Mouse (Mus musculus): ENCODE results near the gene Mier2. TPM values are rescaled to one million over a fixed set of nuclear protein-coding genes. Genes with fewer than 3 reads are reported as not detected.

Gene Mier2
- polyA plus RNA-seq (2011; ENCODE audit: insufficient read depth, insufficient read length, low read depth, missing spikeins), result 40.1 and 55.7 TPM in 2 replicates

GRCm38 (mm10) chr10:79554330-79555237 is at the start of gene Mier2:
TSS of gene Mier2 (minus strand) at chr10:79555199.
- Histone ChIP-seq H3K9ac (ENCODE audit: low read depth, poor library complexity, severe bottlenecking) (peak within 1 kb of the TSS; percentile 92), H3K36me3 (ENCODE audit: control insufficient read depth, insufficient read depth, low read length, poor library complexity, severe bottlenecking) (no peaks in the 10 kb centered on the region; the same call in 1 of the 2 replicates), H3K27me3 (ENCODE audit: control insufficient read depth, insufficient read depth, low read length, poor library complexity, severe bottlenecking) (no peaks in the 10 kb centered on the region), H3K4me3 (ENCODE audit: low read depth, low read length) (peak within 1 kb of the TSS; percentile 79), H3K27ac (ENCODE audit: insufficient read depth, low read length) (no peak within 1 kb of the TSS), H3K9me3 (replicated peaks; ENCODE audit: control insufficient read depth, insufficient read depth, low read length, poor library complexity, severe bottlenecking) (no peaks in the 10 kb centered on the region), H3K4me1 (ENCODE audit: control insufficient read depth, insufficient read depth, low read length) (no peaks in the 10 kb centered on the region)
- no peak for TF ChIP-seq CTCF (IDR thresholded peaks at IDR 0.05; ENCODE audit: low read depth, low read length)
- peak; percentile 44 for TF ChIP-seq POLR2A (IDR thresholded peaks at IDR 0.05; ENCODE audit: insufficient read depth, low read length)

GRCm38 (mm10) chr10:79597936-79598230 is 42.9 kb upstream of the Mier2 start:
- Histone ChIP-seq H3K27ac (ENCODE audit: insufficient read depth, low read length) (no peak overlapping the region), H3K9ac (ENCODE audit: low read depth, poor library complexity, severe bottlenecking) (no peak overlapping the region), H3K9me3 (replicated peaks; ENCODE audit: control insufficient read depth, insufficient read depth, low read length, poor library complexity, severe bottlenecking) (no peaks in the 10 kb centered on the region), H3K4me3 (ENCODE audit: low read depth, low read length) (no peak overlapping the region), H3K27me3 (ENCODE audit: control insufficient read depth, insufficient read depth, low read length, poor library complexity, severe bottlenecking) (no peaks in the 10 kb centered on the region), H3K4me1 (ENCODE audit: control insufficient read depth, insufficient read depth, low read length) (no peaks in the 10 kb centered on the region), H3K36me3 (ENCODE audit: control insufficient read depth, insufficient read depth, low read length, poor library complexity, severe bottlenecking) (no peaks in the 10 kb centered on the region)
- TF ChIP-seq POLR2A (IDR thresholded peaks at IDR 0.05; ENCODE audit: insufficient read depth, low read length), result no peak
- no peak for TF ChIP-seq CTCF (IDR thresholded peaks at IDR 0.05; ENCODE audit: low read depth, low read length)
- TF ChIP-seq EP300 (IDR thresholded peaks at IDR 0.05; ENCODE audit: insufficient read depth, low read depth, low read length), result no peak

GRCm38 (mm10) chr10:79597051-79597935 is 42.3 kb upstream of the Mier2 start:
- no peaks in the 10 kb centered on the region for H3K27me3 ChIP-seq (ENCODE audit: control insufficient read depth, insufficient read depth, low read length, poor library complexity, severe bottlenecking)
- H3K36me3 ChIP-seq (ENCODE audit: control insufficient read depth, insufficient read depth, low read length, poor library complexity, severe bottlenecking), result no peaks in the 10 kb centered on the region
- H3K4me1 ChIP-seq (ENCODE audit: control insufficient read depth, insufficient read depth, low read length), result no peaks in the 10 kb centered on the region
- no peak overlapping the region for H3K27ac ChIP-seq (ENCODE audit: insufficient read depth, low read length)
- H3K9me3 ChIP-seq (replicated peaks; ENCODE audit: control insufficient read depth, insufficient read depth, low read length, poor library complexity, severe bottlenecking), result no peaks in the 10 kb centered on the region
- no peak overlapping the region for H3K4me3 ChIP-seq (ENCODE audit: low read depth, low read length)
- no peak for TF ChIP-seq CTCF (IDR thresholded peaks at IDR 0.05; ENCODE audit: low read depth, low read length)
- no peak for TF ChIP-seq POLR2A (IDR thresholded peaks at IDR 0.05; ENCODE audit: insufficient read depth, low read length)
- TF ChIP-seq EP300 (IDR thresholded peaks at IDR 0.05; ENCODE audit: insufficient read depth, low read depth, low read length), result no peak
- no peak overlapping the region for H3K9ac ChIP-seq (ENCODE audit: low read depth, poor library complexity, severe bottlenecking)

GRCm38 (mm10) chr10:79595590-79595929 is 40.6 kb upstream of the Mier2 start:
- Histone ChIP-seq H3K9ac (ENCODE audit: low read depth, poor library complexity, severe bottlenecking) (no peak overlapping the region), H3K4me3 (ENCODE audit: low read depth, low read length) (no peak overlapping the region), H3K4me1 (ENCODE audit: control insufficient read depth, insufficient read depth, low read length) (no peaks in the 10 kb centered on the region), H3K36me3 (ENCODE audit: control insufficient read depth, insufficient read depth, low read length, poor library complexity, severe bottlenecking) (no peaks in the 10 kb centered on the region), H3K27ac (ENCODE audit: insufficient read depth, low read length) (no peak overlapping the region), H3K27me3 (ENCODE audit: control insufficient read depth, insufficient read depth, low read length, poor library complexity, severe bottlenecking) (no peaks in the 10 kb centered on the region), H3K9me3 (replicated peaks; ENCODE audit: control insufficient read depth, insufficient read depth, low read length, poor library complexity, severe bottlenecking) (no peaks in the 10 kb centered on the region)
- TF ChIP-seq POLR2A (IDR thresholded peaks at IDR 0.05; ENCODE audit: insufficient read depth, low read length) (no peak), EP300 (IDR thresholded peaks at IDR 0.05; ENCODE audit: insufficient read depth, low read depth, low read length) (no peak), CTCF (IDR thresholded peaks at IDR 0.05; ENCODE audit: low read depth, low read length) (no peak)

- H3K27ac ChIP-seq (ENCODE audit: insufficient read depth, low read length), result no peak overlapping the region
- H3K4me3 ChIP-seq (ENCODE audit: low read depth, low read length), result no peak overlapping the region
- H3K36me3 ChIP-seq (ENCODE audit: control insufficient read depth, insufficient read depth, low read length, poor library complexity, severe bottlenecking), result no peaks in the 10 kb centered on the region
- TF ChIP-seq CTCF (IDR thresholded peaks at IDR 0.05; ENCODE audit: low read depth, low read length) (peak; percentile 95), POLR2A (IDR thresholded peaks at IDR 0.05; ENCODE audit: insufficient read depth, low read length) (no peak), EP300 (IDR thresholded peaks at IDR 0.05; ENCODE audit: insufficient read depth, low read depth, low read length) (no peak)
- H3K9ac ChIP-seq (ENCODE audit: low read depth, poor library complexity, severe bottlenecking), result no peak overlapping the region
- no peaks in the 10 kb centered on the region for H3K4me1 ChIP-seq (ENCODE audit: control insufficient read depth, insufficient read depth, low read length)
- no peaks in the 10 kb centered on the region for H3K27me3 ChIP-seq (ENCODE audit: control insufficient read depth, insufficient read depth, low read length, poor library complexity, severe bottlenecking)
- no peaks in the 10 kb centered on the region for H3K9me3 ChIP-seq (replicated peaks; ENCODE audit: control insufficient read depth, insufficient read depth, low read length, poor library complexity, severe bottlenecking)
These were observed 40.0 kb upstream of the Mier2 start for GRCm38 (mm10) chr10:79594872-79595589.

Measured in ES-Bruce4 (cell line).